Mouse (Mus musculus) telencephalon, adult 2 months (tissue): ENCODE results near the gene Maml2.

Experiments used
- DNase-seq: peaks from one replicate; pipeline ENCODE4 v3.0.0-alpha.2; 2011; ENCODE audit warnings: low read depth, low spot score

Maml2 gene

DNA sequence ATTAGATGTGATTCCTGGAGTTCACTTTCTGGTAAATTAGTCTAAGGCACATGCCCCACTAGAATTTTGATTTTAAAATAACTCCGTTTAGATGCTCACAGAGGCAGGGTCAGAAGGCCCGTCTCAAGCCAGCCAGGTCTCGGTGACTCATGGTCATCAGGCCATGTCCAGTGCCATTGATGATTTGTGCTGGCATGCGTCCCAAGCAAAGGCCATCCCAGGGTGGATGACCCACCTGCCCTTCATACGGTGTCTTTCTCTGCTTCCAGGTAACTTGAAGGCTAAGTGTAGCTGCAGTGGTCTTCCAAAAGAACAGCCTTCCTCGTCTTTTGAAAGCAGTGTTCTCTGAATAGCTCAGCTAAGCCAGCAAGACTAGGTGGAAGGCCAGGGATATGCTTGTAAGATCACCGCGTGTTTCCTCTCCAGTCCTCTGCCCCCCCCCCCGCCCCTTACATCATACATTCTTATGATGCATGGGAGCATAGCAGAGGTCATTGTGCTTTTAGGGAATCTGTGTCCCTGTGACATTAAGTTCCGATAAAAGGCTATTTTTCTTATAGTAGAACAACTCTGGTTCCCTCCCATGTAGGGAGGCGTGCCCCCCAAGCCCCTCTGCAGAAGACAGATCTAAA, 235.4 kb downstream of the Maml2 start:
- no peak for DNase-seq

DNA sequence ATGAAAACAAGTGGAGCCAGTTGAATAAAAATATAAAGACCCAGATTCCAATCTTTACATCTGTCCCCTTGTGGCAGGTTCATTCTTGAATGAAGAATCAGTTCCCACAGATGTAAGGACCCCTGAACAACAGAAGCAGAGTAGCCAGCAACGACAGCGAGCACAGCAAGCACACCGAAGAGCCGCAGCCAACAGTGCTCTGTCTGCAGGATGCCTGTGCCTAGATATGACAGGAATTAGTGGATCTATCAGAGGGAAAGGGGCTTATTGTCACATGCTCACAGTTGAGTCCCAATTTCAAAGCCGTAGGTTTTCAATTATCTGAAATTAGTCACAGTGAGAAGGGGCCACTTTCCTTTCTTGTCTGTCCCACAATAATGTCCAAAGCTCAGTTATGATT, 238.0 kb downstream of the Maml2 start:
- no peak for DNase-seq

DNA sequence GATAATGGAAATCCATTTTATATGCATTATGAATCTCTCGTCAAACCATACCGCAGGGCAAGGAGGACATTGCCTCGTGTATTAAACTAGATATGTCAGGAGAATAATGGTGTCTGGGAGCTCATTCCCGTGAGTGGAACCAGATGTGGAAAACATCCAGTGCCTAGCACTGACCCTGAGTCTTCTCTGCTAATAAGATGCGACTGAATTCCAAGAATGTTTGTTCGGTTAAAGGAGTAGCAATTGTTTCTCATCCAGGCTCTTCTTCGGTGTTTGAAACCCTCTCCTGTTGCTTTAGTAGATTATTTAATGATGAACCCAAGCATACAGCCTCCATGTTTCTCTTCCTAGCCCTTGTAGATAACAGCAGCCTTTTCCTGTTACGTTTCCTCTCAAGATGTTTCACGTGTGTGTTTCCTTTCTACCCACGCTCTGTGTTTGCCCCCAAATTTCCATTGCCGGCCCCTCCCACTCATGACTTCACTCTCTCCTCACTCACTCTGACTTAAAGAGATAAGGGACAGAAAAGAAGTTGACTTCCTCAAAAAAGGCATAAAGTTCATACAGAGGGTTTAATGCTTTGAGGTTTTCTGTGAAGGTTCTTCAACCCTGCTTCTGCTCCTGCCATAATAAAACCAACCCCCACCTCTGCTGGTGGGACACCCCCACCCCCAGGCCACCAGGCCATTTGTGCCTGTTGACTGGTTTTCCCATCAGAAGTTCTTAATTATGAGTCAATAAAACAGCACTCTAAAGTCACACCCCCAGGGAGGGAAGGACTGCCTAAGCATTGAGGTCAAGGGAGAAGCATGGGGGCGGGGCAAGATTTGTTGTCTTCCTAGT, 238.9 kb downstream of the Maml2 start:
- no peak for DNase-seq

DNA sequence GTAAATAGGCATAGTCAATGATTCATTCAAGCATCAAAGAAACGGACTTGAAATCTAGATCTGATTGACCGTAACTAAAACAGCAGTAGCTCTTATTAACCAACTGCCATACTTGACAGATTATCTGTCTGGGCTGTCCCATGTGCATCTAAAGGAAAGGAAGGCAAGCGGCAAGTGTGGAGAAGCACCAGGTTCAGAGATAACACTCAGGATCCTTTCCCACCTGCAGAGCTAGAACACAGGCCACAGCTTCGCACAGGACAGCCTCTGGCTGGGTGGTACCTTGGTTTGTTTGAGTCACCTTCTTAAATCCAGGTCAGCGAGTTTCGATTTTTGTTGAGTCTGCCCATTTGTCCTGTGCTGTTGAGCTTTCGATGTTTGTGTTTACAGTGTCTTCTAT, 240.4 kb downstream of the Maml2 start:
- no peak for DNase-seq

DNA sequence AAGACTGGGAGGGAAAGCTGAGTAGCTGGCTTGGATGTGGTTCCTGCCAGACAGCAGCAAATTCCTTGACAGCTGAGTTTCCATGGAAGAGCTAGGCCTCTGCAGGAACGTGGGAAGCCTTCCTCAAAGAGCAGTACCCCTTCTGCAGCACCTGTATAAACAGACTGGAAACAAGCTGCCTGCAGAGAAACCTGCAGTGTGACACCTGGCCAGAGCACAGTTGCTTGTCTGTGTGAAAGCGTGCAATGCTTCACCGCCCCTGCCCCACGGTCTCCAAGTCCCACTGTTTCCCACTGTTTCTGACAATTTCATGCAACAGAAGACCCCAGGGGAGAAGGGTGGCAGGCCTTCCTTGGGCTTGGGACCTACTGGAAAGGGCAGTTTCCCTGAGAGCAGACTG, 241.8 kb downstream of the Maml2 start:
- no peak for DNase-seq

DNA sequence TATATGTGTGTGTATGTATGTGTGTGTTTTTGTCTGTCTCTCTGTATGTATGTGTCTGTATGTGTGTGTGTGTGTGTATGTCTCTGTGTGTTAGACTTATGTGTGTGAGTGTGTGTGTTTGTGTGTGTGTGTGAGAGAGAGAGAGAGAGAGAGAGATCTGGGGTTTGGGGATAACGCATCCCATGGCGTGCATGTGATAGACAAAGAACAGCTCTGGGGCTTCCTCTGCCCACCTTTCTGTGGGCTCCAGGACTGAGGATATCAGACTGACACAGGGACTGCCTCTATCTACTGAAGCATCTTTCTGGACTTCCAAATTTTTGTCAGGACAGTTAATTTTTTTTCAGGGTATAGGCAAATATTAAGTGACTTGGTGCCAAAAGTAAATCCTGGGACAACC, 242.5 kb downstream of the Maml2 start:
- no peak for DNase-seq

GRCm38 (mm10) chr9:13540781-13541180, 243.0 kb downstream of the Maml2 start:
- peak; percentile 9 for DNase-seq

GRCm38 (mm10) chr9:13543167-13543566, 245.4 kb downstream of the Maml2 start:
- no peak for DNase-seq

- DNase-seq: no peak
Observed at GRCm38 (mm10) chr9:13544133-13544532, 246.4 kb downstream of the Maml2 start.

DNA sequence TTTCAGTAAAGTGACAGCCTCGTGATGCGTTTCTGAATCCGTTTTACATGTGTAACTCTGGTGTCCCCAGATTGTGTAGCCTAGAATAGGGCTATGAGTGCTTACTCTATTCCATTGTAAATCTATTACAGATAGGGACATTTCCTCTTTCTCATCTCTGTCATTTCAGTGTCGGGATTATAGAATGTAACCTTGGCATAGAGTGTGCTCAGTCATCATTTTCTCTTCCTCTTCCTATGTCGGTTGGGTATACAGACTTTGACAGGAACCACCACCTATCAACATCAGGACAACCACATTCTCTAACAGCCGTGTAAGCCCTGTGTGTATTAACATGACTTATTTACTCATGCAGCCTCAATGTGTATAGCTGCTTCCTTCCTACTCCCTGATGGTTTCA, 248.0 kb downstream of the Maml2 start:
- DNase-seq: no peak

DNA sequence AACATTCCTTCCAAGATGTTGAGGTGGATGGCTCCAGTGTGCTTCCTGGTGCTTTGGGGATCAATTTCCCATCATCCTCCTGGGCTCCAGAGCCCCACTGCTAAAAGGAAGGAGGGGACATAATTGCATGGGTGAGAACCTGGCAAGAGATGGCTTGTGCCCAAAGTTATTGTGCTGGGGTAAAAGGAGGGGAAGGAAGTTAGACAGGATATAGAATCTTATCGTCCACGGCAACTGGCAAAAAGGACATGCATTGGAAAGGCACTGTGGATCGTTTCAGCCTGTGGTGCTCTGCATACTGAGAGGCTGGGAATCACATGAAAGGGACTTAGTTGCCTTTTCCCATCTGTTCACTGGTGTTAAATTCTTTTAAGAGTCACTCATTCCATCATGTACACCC, 252.2 kb downstream of the Maml2 start:
- DNase-seq: no peak

GRCm38 (mm10) chr9:13552380-13553052, 254.8 kb downstream of the Maml2 start:
- no peak for DNase-seq

DNA sequence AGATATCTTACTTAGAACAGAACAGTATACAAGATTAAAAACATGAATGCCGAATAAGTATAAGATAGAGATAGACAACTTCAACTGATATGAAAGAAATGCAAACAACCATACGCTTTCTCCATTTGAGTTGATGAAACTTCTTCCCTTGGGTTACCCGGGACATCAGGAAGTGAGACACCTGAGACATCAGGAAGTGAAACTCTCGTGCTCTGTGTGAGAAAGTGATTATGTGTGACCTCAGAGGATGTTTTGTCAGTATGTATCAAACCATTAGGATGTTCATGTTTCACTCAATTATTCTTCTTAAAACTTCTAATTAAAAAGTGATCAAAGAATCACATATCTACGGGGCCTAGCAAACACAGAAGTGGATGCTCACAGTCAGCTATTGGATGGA, 257.0 kb downstream of the Maml2 start:
- DNase-seq: no peak

DNA sequence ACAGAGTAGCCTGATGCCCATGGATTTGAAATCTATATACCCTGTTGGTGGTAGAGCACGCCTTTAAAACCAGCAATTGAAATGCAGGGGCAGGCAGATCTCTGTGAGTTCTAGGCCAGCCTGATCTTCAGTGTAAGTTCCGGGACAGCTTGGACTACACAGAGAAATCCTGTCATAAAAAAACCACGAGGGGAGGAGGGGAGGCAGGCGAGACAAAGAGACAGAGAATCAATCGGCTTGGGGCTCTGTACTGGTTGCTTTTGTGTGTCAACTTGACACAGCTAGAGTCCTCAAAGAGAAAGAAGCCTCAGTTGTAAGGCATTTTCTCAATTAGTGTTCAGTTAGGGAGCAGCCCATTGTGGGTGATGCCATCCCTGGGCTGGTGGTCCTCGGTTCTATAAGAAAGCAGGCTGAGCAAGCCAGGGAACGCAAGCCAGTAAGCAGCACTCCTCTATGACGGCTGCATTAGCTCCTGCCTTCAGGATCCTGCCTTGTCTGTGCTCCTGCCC, 258.3 kb downstream of the Maml2 start:
- no peak for DNase-seq

GRCm38 (mm10) chr9:13556696-13557095, 258.9 kb downstream of the Maml2 start:
- no peak for DNase-seq

- no peak for DNase-seq
Observed at GRCm38 (mm10) chr9:13558811-13559372, 261.1 kb downstream of the Maml2 start.

- no peak for DNase-seq
Observed at GRCm38 (mm10) chr9:13560651-13561050, 262.9 kb downstream of the Maml2 start.

GRCm38 (mm10) chr9:13561335-13561734, 263.6 kb downstream of the Maml2 start:
- DNase-seq: no peak

- DNase-seq: peak; percentile 34
Observed at GRCm38 (mm10) chr9:13563475-13564414, 266.0 kb downstream of the Maml2 start.

DNA sequence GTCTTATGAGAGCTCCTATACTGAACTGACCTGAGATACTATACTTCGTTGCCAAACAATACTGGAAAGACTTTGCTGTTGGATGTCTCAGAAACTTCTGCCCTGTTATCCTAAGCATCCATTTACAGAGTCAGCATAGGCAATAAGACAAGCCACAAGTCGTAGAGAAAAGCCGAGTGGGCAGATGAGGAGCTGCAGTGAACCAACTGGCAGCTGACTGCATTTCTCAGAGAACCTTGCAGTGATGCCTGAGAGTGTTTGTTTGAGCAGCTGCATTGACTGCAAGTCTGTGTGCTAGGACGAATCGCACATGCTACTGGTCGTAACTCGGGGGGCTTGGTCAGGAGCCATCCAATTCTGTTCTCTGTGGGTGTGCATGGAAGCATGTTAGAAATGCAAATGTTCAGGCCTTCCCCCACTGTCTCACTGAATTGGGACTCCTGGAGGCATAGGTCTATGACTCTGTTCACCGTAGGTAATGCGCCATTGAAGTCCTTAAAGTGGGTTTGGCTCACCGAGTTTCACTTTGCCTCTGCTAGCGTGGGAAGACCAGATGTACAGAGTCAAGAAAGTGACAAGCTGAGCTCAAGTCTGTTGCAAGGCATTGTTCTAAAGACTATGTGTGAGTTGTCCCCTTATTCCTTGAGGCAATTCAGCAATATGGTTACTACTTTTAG, 267.7 kb downstream of the Maml2 start:
- no peak for DNase-seq
